Mouse (Mus musculus) cerebellum, postnatal 14 days (tissue): ENCODE data around the gene Ptpn14.

Experiments
- DNase-seq, 2 experiments: peaks; one replicate each; pipeline ENCODE4 v3.0.0; 2021; ENCODE audit warnings: mixed read lengths in 2 of 2

Gene Ptpn14

DNA sequence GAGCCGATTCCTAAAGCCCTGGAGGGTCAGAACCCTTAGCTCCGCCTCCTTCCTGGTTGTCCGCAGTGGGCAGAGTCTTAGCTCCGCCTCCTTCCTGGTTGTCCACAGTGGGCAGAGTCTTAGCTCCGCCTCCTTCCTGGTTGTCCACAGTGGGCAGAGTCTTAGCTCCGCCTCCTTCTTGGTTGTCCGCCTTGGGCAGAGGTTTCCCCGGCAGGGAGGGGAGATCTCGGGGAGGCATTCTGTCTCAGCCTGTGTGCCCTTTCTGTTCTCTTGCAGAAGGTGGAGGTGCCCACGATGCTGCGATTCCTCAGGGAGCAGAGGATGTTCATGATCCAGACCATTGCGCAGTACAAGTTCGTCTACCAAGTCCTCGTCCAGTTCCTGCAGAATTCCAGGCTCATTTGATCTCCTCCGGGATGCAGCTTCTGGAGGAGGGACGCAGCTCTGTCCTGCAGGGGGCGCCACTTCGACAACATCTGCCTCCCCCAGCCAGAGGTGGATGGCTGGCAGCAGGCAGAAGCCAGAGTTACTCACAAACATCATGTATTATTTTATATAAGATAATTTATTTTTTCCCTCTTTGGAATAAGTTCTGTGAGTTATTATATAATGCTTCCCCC, 141.7 kb downstream of the Ptpn14 start:
- DNase-seq: peak in 1 of 2 experiments; percentile 44

DNA sequence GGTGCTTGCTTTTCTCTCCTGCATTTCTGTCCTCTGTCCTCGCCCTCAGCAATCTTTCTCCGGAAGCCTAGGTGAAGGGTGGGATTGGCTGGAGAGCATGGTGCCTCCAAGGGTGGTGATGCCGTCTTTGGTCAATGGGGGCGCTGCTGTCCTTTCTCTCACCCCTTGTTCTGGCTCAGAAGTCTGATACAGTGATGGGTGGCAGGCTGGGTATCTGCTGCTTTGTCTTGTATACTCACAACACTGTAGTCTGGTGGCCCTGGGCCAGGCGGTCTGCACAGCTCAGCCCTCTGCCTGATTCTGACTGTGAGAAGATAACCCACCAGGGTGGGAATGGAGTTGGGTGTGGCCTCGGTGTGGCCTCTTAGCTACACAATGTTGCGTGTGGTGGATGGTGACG, 142.5 kb downstream of the Ptpn14 start:
- DNase-seq: peak in 1 of 2 experiments; percentile 41

DNA sequence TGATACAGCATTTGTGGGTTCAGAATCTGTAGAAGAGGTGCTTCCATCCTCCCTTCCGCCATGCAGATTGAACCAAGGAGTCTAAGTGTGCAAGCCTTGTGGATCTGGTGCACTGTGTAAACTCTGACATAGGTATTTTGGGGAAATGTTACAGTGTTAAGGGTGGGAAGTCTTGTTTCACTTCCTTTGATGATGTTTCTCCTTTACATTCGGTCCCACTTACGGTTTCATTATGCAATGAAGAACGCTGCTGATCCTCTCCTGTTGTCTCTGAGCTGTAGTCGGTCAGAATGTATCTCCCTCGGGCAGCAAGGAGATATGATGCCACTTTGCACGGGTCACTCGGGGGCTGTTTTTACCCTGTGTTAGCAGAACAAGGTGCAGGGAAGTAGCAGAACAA, 143.6 kb downstream of the Ptpn14 start:
- no peak for DNase-seq

DNA sequence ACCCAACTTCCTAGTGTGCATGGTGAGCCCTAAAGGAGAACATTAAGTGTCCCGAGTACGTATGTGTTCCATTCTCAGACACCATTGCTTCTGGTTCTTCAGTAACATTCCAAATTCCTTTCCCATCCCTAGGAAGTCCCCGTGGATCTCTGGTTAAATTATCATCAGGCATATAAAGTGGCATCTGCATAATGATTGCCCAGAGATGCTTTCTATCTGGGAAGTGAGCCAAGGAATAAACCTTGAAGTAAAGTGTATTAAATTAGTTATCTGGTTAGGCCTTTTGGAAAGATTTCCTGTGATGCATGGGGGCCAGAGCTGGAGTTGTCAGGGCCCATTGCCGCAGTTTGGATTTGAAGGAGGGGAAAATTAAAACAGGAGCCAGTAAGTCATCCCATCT, 144.0 kb downstream of the Ptpn14 start:
- no peak for DNase-seq

DNA sequence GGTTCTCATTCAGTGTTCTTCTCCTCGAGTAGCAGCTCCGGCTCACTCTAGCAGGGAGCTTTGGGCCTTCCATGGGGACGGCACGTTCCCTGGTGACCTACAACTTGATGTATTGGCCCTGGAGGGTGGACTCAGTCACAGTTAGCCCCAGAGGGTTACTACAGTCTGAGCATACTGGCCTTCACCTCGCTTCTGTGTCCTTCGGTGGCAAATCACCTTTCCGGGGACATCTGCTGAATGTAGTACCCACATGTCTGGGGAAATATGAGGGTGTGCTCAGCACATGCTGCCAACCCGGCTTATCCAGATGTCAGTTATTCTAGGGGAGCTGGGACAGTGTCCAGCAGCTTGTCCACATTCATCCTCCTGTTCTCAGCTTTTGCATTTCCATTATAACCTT, 145.5 kb downstream of the Ptpn14 start:
- no peak for DNase-seq

DNA sequence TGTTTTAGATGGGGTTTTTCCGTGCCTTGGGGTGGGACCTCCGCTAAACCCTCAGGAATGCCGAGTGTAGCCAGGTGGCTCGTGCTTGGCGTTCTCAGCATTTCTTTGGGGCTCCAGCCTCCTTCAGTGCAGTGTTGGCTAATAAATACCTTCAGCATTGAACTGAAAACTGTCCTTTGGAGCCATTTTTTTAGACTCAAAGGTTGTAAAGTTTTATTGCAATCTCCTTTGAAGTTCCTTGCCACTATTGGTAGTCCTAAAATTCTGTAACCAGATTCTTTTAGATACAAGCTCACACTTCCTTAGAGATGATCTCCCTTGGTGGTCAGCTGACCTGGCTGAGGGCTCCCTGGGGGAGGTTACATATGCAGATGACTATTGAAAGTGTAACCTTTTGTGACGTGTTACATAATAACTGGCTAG, 147.4 kb downstream of the Ptpn14 start:
- DNase-seq: no peak

DNA sequence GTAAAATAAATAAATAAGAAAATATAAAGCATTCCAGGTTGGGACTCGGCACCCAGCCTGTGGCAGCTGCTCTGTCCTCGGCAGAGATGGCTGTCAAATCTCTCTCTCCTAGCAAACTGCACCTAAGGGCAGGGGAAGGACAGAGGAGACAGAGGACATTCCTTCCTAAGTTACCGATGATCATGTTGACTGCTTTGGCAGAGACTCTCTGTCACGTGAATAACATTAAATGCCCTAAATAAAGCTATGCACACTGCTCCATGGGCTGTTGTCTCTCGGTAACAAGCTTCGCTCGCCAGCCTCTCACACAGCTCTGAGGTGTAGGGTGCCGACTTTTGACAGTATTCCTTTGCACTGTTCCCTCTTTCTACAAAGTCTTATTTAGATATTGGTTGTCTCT, 148.1 kb downstream of the Ptpn14 start:
- no peak for DNase-seq

DNA sequence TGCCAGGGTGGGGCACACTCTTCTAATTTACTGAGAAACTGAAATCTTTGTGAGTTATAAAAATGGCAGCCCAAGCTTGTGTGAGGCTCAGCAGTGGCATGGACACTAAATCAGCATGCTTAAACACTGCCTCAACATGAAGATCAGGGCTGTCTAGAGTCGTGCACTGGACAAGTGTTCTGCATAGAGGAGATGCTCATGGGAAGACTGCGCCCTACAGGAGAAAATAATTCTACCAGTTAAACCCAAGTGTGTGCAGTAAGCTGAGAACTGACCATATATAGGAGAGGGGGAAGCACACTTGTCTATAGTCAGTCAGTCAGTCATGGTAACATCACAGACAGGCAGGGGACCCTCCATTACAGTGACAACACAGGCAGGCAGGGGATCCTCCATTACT, 151.1 kb downstream of the Ptpn14 start:
- no peak for DNase-seq

DNA sequence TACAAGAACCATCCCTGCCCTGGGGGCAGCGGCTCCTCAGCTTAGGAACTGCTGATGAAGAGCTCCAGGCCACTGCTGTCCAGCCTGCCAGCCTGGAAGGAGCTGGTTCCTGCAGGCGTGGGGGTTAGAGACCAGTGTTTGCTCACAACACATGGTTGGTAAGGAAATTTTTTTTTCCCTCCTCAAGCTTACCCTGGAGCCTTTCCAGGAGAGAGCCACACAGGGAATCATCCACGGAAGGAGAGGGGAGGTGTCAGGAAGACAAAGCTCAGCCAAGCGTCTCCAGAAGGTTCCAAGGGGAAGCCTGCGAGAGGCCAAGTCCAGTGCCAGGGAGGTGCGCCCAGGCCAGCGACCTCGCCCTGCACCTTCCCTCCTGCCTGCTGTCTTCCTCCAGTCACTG, 151.9 kb downstream of the Ptpn14 start:
- DNase-seq: peak; percentile 50 to 74

DNA sequence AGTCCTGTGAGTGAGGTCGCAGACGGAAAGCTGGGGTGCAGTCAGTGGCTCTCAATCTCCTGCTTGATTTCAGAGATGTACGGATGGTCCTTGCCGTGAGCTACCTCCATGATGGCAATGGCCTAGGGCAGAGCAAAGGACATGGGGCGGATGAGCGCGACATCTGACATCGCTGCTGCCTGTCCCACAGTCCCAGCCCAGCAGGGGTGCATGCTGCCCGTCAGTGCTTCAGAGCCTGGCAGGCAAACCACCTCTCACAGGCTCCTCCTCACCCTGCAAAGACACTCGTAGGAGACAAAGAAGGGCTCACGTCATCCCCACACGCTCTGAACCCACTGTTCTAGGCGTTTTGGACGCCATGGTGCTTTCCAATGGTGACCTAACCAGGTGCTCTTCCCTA, 152.7 kb downstream of the Ptpn14 start:
- peak; percentile 45 to 57 for DNase-seq

DNA sequence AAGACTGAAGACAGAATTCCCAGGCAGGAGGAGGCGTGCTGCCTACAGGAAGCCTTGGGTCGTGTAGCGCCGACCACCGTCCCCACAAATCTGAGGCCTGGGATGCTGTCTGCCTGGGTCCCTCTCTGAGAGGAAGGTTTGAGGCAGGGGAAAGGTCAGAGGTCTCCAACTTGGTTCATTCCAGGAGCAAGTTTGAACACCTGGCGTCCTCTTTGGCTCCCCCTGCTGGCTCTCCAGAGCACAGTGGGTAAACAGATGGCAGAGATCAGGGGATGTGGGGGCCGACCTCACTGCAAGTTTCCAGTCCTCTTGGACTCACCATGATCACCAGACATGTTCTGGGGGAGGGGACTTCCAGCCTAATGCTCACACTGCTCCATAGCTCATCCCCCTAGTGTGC, 154.8 kb downstream of the Ptpn14 start:
- peak; percentile 75 to 78 for DNase-seq

DNA sequence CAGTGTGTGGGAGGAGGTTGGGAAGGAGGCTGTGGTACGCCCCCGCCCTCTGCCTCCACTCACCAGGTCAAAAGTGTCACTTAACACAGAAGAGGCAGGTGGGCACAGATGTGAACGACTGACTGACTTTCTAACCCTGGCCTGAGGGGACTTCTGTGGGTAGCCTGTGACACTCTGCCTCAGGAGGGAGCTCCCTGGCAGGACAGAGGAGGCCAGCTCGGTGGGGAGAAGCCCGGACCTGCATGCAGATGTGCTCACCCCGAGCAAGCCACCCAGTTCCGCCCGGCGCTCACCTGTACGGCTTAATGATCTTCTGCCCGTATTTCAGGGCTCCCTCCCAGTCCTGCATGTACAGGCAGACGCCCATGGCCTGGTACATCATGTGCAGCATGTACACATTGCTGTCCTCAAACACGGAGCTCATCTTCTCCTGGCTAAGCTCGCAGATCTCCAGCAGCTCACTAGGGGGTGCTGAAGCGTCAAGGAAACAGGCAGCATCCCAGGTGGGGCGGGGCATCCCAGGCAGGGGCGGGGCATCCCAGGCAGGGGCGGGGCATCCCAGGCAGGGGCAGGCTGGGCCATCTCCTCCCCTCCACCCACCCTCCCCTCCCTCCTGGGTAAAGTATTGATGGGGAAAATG, 155.6 kb downstream of the Ptpn14 start:
- DNase-seq: peak; percentile 63 to 80

DNA sequence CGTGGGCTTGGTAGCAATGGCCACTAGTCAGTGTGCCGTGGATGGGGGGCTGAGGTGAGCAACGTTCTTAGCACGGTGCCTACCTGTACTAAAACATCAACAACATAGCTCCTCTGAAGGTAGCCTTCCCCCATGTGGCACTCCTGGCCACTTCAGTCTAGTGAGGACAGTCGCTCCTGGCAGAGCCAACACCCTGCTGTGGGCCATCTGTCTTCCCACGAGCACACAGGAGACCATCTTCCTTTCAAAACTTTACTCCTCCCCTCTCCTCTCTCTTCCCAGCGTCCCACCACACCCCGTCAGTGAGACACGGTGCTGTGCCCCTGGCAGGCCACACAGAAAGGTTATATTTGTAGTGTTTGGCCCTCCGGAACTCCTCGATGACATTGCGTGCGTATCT, 156.9 kb downstream of the Ptpn14 start:
- DNase-seq: peak; percentile 81 to 89

DNA sequence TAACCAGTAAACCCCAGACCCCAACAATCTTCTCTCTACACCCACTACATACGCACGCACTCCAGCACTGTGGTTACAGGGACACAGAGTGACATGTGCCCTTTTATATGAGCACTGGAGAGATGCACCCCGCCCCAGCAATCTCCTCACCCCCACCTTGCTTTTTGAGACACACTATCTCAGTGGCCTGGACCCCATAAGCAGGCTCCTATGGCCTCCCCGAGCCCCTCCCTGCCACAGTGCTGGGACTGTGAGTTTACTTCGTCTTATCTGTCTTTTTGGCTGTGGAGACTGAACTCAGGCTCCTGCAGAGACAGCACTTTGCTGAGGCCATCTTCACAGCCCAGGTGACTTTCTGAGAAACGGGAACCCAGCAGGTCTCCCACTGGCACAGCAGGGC, 157.9 kb downstream of the Ptpn14 start:
- DNase-seq: no peak

DNA sequence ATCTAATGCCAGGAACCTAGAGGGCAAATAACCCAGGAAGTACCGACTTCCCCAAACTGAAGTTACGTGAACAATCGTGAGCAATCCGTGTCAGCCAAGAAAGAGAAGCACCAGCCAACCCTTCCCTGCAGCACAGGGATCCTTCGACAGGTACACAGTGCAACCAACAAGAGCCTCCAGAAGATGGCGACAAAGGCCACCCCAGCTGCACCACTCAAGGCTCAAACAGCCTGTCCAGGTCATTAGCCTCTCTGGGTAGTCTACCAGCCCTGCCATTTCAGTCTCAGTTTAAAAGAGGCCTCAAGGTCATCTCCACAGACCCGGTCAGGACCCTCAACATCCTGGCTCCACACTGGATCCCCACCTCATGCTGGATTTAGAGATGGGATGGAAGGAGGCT, 159.4 kb downstream of the Ptpn14 start:
- peak; percentile 85 to 87 for DNase-seq

DNA sequence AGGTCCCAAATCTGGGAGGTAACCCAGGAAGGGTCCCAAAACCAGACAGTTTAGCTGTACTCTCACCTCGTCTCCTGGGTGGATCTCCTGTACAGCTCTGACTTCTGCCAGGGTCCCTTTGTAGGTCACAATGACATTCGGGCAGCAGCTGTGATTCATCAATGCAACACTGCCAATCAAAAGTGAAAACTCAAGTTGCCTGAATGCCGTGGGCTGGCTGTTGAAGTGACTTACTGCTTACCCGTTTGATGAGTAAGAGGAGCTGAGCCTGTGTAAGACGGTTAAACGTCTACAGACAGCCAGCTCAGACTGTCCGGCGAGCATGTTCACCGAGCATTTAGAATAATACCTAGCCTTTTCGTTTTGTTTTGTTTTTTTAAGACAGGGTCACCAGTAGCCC, 160.7 kb downstream of the Ptpn14 start:
- DNase-seq: no peak

DNA sequence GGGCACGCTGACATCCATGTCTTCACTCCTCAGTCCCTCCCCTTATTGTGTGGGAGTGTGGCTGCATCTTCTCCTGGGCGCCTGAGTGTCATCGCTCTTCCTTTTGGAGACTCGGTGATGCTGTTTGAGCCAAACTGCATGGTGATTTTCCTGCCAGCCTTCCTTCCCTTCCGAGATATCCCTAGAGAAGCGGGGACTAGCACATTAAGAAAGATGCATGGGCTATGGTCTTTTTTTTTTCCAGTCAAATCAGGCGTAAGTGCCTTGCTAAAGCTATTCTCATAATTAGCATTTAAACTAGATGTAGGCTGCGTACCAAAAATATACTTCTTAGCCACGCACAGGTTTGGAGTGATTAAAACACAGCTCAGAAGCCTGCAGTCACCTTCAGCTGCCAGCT, 166.1 kb downstream of the Ptpn14 start:
- DNase-seq: no peak

DNA sequence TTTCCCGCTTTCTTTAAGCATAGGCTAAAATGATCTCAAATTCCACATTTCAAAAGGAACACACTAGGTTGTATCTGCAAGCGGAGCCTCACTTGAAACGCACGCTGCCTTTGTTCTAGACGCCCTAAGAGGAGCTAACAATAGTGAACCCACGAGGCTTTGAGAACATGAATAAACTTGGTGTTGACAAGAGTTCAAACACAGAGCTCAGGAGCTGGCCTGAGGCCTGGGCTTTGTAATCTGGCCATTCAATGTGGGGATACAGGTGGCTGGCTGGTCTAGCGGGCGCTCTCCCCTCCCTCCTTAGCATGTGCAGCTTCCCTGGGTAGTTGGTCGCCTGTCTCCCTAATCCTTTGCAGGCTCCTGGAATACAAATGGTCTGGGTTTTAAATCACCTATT, 169.8 kb downstream of the Ptpn14 start:
- no peak for DNase-seq

DNA sequence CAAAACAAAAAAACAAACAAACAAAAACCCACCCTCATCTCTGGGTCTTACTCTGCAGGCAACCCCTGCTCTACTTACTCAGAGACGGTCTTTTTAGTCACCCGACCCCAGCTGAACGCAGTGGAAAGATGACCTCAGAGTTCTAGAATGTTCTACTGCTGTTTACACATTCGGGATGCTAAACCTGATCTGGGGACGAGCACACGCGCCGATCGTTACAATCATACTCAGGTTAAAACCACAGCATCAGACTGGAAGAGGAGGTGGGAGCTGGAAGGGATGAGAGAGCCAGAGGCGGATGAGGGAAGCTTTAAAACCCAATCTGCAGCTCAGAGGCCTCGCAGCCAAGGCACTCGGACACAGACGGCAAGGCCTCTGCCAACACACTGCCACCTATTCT, 170.6 kb downstream of the Ptpn14 start:
- DNase-seq: no peak

DNA sequence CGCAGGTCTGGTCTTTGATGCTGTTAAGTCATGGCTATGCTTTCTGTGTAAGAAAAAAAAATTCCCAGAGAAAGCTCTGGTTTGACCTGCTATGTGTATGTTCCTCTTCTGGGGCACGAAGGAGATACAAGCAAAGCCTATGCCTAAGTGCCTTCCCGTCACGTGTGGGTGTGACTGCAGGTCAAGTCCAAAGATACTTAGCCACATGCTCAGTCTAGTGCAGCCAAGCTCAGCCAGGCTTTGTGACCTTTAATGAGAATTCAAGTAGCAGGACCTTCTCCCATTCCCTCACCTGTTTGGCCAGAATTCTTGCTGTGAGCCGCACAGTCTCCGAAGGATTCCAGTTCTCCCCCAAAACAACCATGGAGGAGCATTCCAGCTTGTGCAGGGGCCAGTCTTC, 171.5 kb downstream of the Ptpn14 start:
- DNase-seq: no peak

DNA sequence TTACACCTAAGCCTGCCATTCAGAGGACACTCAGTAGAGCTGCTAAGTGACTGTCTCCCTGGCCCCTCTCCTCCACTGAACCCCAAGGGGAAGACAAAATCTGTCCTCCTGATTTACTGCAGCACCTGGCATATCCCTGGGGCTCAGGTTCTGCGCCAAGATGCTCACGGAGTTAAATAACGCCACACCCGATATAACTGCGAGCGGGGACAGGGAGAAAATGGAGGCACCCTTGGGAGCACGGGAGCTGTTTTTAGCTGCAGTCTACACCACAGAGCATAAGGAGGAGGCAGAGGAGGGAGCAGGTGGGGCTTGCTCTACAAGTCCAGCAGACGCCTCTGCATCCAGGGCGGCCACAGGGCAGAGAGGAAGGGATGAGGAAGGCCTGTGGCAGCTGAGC, 174.3 kb downstream of the Ptpn14 start:
- DNase-seq: peak; percentile 33 to 37

DNA sequence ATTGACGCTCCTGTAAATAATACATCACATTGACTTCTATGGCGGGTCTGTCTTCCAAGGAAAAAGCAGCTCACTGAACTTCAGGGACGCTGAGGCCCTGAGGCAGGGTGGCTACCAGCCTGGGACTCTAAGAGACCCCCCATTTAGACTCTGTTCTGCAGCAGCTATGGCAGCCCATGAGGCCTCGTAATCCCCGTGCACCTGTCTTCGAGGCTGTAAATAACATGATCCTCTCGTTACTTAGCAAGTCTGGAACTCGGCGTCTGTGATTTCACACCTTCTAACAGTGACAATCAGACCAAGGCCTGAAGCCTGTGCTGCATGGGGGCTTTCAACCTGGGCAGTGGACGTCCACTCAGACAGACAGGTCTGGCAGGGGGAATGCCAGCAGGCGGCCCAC, 175.1 kb downstream of the Ptpn14 start:
- no peak for DNase-seq

DNA sequence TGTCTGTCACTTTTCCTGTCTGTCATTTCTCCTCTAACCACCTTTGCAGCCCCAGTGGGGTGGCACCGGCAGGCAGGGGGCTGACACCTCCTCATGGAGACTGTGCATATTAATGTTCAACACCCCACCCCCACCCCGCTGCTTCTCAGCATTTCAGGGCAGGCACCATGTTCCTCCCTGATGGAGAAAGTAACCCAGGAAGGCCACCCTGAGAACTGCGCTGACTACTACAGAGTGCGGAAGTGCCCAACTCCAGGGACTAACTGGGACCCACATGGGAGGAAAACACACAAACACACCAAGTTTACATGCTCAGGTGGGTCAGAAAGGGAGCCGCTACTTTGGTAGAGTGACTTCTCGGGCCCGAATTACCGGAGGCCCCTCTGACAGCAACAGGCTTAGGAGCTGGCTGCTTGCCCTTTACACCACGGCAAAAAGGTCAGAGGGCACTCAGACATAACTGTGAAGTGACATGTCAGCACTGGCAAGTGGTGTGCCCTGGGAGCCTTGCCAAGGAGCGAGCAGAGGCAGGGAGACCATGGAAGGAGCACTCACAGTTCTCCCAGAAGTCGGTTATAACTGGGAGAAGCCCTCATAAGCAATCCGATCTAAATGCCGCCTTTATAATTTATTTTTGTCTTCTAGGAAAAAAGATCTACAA, 182.7 kb downstream of the Ptpn14 start:
- DNase-seq: peak; percentile 27 to 57

DNA sequence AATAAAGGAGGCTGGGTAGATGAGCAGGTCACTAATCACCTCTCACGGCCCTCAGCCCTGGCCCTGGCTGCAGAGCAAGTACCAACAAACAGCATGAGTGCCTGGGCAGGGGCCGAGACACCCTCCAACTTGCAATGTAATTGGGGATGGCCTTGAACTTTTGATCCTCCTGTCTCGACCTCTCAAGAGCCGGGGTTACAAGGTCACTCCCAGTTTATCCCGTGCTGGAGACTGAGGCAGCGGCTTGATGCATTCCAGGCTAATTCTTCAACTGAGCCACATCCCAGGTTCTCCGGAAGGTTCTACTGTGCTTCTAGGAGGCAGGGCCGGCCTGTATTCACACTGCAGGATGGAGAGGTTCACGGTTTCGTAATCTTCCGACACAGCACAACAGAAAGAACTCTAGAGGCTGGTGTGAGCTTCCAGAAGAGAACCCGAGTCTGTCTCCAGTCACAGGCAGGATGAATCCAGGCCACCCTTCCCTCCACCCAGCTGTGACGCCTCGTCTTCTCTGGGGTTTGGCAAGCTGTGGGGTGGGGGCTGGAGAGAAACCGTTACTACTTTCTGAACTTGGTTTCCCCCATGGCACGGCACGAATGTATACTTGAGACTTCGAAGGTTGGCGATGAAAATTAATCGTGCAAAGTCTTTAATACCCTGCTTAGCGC, 185.2 kb downstream of the Ptpn14 start:
- DNase-seq: no peak
